Mouse (Mus musculus) yolk sac, embryonic 10.5 days (tissue): Measurements from ENCODE around the gene Utp4.

ENCODE experiments used
- DNase-seq: peaks from one replicate; pipeline ENCODE4 v3.0.0-alpha.2; 2017; ENCODE audit warnings: low spot score

Utp4 gene

GRCm38 (mm10) chr8:106937081-106937800, 43.8 kb downstream of the Utp4 start:
- DNase-seq, result no peak

- DNase-seq, result no peak
These were observed 48.4 kb downstream of the Utp4 start for GRCm38 (mm10) chr8:106941806-106942205.

- DNase-seq, result no peak
These were observed 50.5 kb downstream of the Utp4 start for GRCm38 (mm10) chr8:106943874-106944418.

GRCm38 (mm10) chr8:106944756-106945155, 51.3 kb downstream of the Utp4 start:
- no peak for DNase-seq

- no peak for DNase-seq
These were observed 55.3 kb downstream of the Utp4 start for GRCm38 (mm10) chr8:106948678-106949243.

- no peak for DNase-seq
These were observed 58.3 kb downstream of the Utp4 start for GRCm38 (mm10) chr8:106951707-106952106.

GRCm38 (mm10) chr8:106953571-106953970, 60.1 kb downstream of the Utp4 start:
- DNase-seq, result no peak

GRCm38 (mm10) chr8:106957086-106957485, 63.6 kb downstream of the Utp4 start:
- DNase-seq, result no peak

GRCm38 (mm10) chr8:106958212-106958611, 64.8 kb downstream of the Utp4 start:
- DNase-seq, result no peak

- no peak for DNase-seq
These were observed 66.2 kb downstream of the Utp4 start for GRCm38 (mm10) chr8:106959626-106960025.

GRCm38 (mm10) chr8:106962322-106962721, 68.9 kb downstream of the Utp4 start:
- DNase-seq, result no peak

- DNase-seq, result no peak
These were observed 69.9 kb downstream of the Utp4 start for GRCm38 (mm10) chr8:106963365-106963764.

GRCm38 (mm10) chr8:106964573-106964972, 71.1 kb downstream of the Utp4 start:
- no peak for DNase-seq

- DNase-seq, result no peak
These were observed 76.5 kb downstream of the Utp4 start for GRCm38 (mm10) chr8:106969964-106970363.

GRCm38 (mm10) chr8:106971916-106972315, 78.5 kb downstream of the Utp4 start:
- DNase-seq, result no peak
